Mouse (Mus musculus) brown adipose tissue, adult 24 weeks (tissue): ENCODE results near the gene Plin3. TPM values are rescaled to one million over a fixed set of nuclear protein-coding genes. Genes with fewer than 3 reads are reported as not detected.

Source experiments
- H3K27ac ChIP-seq: fragments of 200-500 bp; replicated peaks from 2 replicates; pipeline ENCODE4 v1.5.1; 2012; ENCODE audit warnings: low read depth, mild to moderate bottlenecking, low read length
- H3K4me1 ChIP-seq: fragments of 200-500 bp; 2 replicates; pipeline ENCODE4 v1.6.1; 2012; ENCODE audit warnings: low read length, mixed read lengths; ENCODE audit not compliant: control insufficient read depth, insufficient read depth, insufficient read length
- H3K4me3 ChIP-seq: fragments of 200-500 bp; 2 replicates; pipeline ENCODE4 v1.5.1; 2012; ENCODE audit warnings: low read depth, mild to moderate bottlenecking, low read length, moderate library complexity; ENCODE audit not compliant: insufficient read depth
- polyA plus RNA-seq: library from polyadenylated mRNA; stranded (reverse); fragments of >200 nt; gene quantifications from 2 replicates; pipeline ENCODE4 v1.2.4, GENCODE M21; 2012; ENCODE audit not compliant: missing spikeins, insufficient read depth, insufficient read length

Gene Plin3
- polyA plus RNA-seq, 1 experiment: 62.9 TPM

- peak within 1 kb of the TSS; percentile 95 for H3K27ac ChIP-seq
- H3K4me3 ChIP-seq: peak within 1 kb of the TSS; percentile 70
- peaks cover 13% of the 10 kb centered on the region; the same call in 1 of the 2 replicates for H3K4me1 ChIP-seq
These were observed 36.3 kb downstream of the Plin3 start, which contains the start of gene Fem1a for GRCm38 (mm10) chr17:56256239-56256881. TSS of gene Fem1a (plus strand) at chr17:56256810.

- H3K4me1 ChIP-seq: peaks cover 13% of the 10 kb centered on the region; the same call in 1 of the 2 replicates
- H3K4me3 ChIP-seq: peak overlapping the region; percentile 70
- peak overlapping the region; percentile 95 for H3K27ac ChIP-seq
These were observed 36.8 kb downstream of the Plin3 start for GRCm38 (mm10) chr17:56255863-56256238.

- peaks cover 13% of the 10 kb centered on the region; the same call in 1 of the 2 replicates for H3K4me1 ChIP-seq
- H3K4me3 ChIP-seq: 0 out of 2 replicates have a peak overlapping the region, but pooled peaks have one; percentile 7
- no peak overlapping the region for H3K27ac ChIP-seq
These were observed 37.2 kb downstream of the Plin3 start for GRCm38 (mm10) chr17:56255429-56255828.

- H3K4me3 ChIP-seq: no peak overlapping the region
- no peak overlapping the region for H3K27ac ChIP-seq
- peaks cover 13% of the 10 kb centered on the region; the same call in 1 of the 2 replicates for H3K4me1 ChIP-seq
These were observed 38.0 kb downstream of the Plin3 start for GRCm38 (mm10) chr17:56254695-56255094.

- Histone ChIP-seq H3K4me3 (no peak overlapping the region), H3K4me1 (no peaks in the 10 kb centered on the region), H3K27ac (no peak overlapping the region)
These were observed 41.4 kb downstream of the Plin3 start for GRCm38 (mm10) chr17:56251136-56251829.

GRCm38 (mm10) chr17:56245608-56246007 lies 47.1 kb downstream of the Plin3 start:
- Histone ChIP-seq H3K27ac (no peak overlapping the region), H3K4me1 (no peaks in the 10 kb centered on the region), H3K4me3 (no peak overlapping the region)

- no peaks in the 10 kb centered on the region for H3K4me1 ChIP-seq
- no peak overlapping the region for H3K27ac ChIP-seq
- H3K4me3 ChIP-seq: no peak overlapping the region
These were observed 50.9 kb downstream of the Plin3 start for GRCm38 (mm10) chr17:56241541-56242401.

GRCm38 (mm10) chr17:56233818-56234469 lies 58.7 kb downstream of the Plin3 start:
- no peak overlapping the region for H3K27ac ChIP-seq
- no peaks in the 10 kb centered on the region for H3K4me1 ChIP-seq
- no peak overlapping the region for H3K4me3 ChIP-seq

GRCm38 (mm10) chr17:56233389-56233788 lies 59.3 kb downstream of the Plin3 start:
- Histone ChIP-seq H3K4me1 (no peaks in the 10 kb centered on the region), H3K27ac (no peak overlapping the region), H3K4me3 (no peak overlapping the region)

- Histone ChIP-seq H3K4me1 (no peaks in the 10 kb centered on the region), H3K27ac (no peak overlapping the region), H3K4me3 (no peak overlapping the region)
These were observed 62.7 kb downstream of the Plin3 start for GRCm38 (mm10) chr17:56229943-56230342.

Other genes starting within 250 kb of the Plin3 start
- 41.1 and 69.6 TPM in 2 replicates for gene Ubxn6, start 217.8 kb downstream of the Plin3 start, polyA plus RNA-seq
- gene Hdgfl2, start 213.2 kb downstream of the Plin3 start, polyA plus RNA-seq: 17.6 and 19.3 TPM in 2 replicates
- gene Plin4, start 183.1 kb downstream of the Plin3 start, polyA plus RNA-seq: 195 and 205 TPM in 2 replicates
- 138 and 171 TPM in 2 replicates for gene Plin5, start 175.3 kb downstream of the Plin3 start, polyA plus RNA-seq
- 61.5 and 101 TPM in 2 replicates for gene Lrg1, start 170.9 kb downstream of the Plin3 start, polyA plus RNA-seq
- gene Sema6b, start 152.5 kb downstream of the Plin3 start, polyA plus RNA-seq: 1.9 and 5.0 TPM in 2 replicates
- 0.36 and 1.4 TPM in 2 replicates for gene Tnfaip8l1, start 130.4 kb downstream of the Plin3 start, polyA plus RNA-seq
- 30.8 and 30.9 TPM in 2 replicates for gene Mydgf, start 109.0 kb downstream of the Plin3 start, polyA plus RNA-seq
- 7.7 and 9.2 TPM in 2 replicates for gene Dpp9, start 74.0 kb downstream of the Plin3 start, polyA plus RNA-seq
- gene Fem1a, start 36.1 kb downstream of the Plin3 start, polyA plus RNA-seq: 16.3 and 18.4 TPM in 2 replicates
- 9.2 and 10.5 TPM in 2 replicates for gene Ticam1, start 16.1 kb downstream of the Plin3 start, polyA plus RNA-seq
- gene Arrdc5, start 7.4 kb upstream of the Plin3 start, polyA plus RNA-seq: not detected in 2 replicates
- 2.7 and 3.3 TPM in 2 replicates for gene Uhrf1, start 10.4 kb upstream of the Plin3 start, polyA plus RNA-seq
- 6.4 and 17.7 TPM in 2 replicates for gene Kdm4b, start 33.2 kb upstream of the Plin3 start, polyA plus RNA-seq
- gene Ptprs, start 183.6 kb upstream of the Plin3 start, polyA plus RNA-seq: 10.3 and 10.7 TPM in 2 replicates
- gene Znrf4, start 219.6 kb upstream of the Plin3 start, polyA plus RNA-seq: not detected in 2 replicates